Mouse (Mus musculus) CH12.LX (cell line): Measurements from ENCODE around the gene Fam171a2.

Experiments
- CHD1 ChIP-seq: IDR thresholded peaks from 2 replicates; pipeline ENCODE4 v1.6.1; 2012; ENCODE audit warnings: low read depth, low read length, improper control_type of control experiment, inconsistent platforms
- CHD2 ChIP-seq: IDR thresholded peaks from 2 replicates; pipeline ENCODE4 v1.6.1; 2011; ENCODE audit warnings: low read length, improper control_type of control experiment
- CTCF ChIP-seq, 2 experiments: IDR thresholded peaks in 1 of 2; conservative IDR thresholded peaks in 1 of 2; 2 replicates each; pipeline ENCODE4 v1.5.1; 2011 to 2012; ENCODE audit warnings: low read depth in 2 of 2, low read length in 2 of 2, improper control_type of control experiment in 1 of 2, inconsistent platforms in 1 of 2, mild to moderate bottlenecking in 1 of 2, moderate library complexity in 1 of 2
- EP300 ChIP-seq: IDR thresholded peaks from 2 replicates; pipeline ENCODE4 v1.6.1; 2011; ENCODE audit warnings: low read length, improper control_type of control experiment
- JUN ChIP-seq: IDR thresholded peaks from 2 replicates; pipeline ENCODE4 v1.6.1; 2011; ENCODE audit warnings: low read depth, mild to moderate bottlenecking, low read length, improper control_type of control experiment, moderate library complexity; ENCODE audit not compliant: insufficient read depth
- MAZ ChIP-seq: IDR thresholded peaks from 2 replicates; pipeline ENCODE4 v1.6.1; 2012; ENCODE audit warnings: low read depth, mild to moderate bottlenecking, inconsistent platforms, low read length, improper control_type of control experiment, moderate library complexity
- NRF1 ChIP-seq: IDR thresholded peaks from 2 replicates; pipeline ENCODE4 v1.6.1; 2014; ENCODE audit warnings: low read depth, mild to moderate bottlenecking, inconsistent platforms, low read length, improper control_type of control experiment, moderate library complexity
- POLR2A ChIP-seq: IDR thresholded peaks from 2 replicates; pipeline ENCODE4 v1.6.1; 2011; ENCODE audit warnings: low read depth, mild to moderate bottlenecking, improper control_type of control experiment, low read length

- TF ChIP-seq CHD2 (no peak), POLR2A (no peak), CTCF (conservative IDR thresholded peaks at IDR 0.05 in 1 of 2, IDR thresholded peaks at IDR 0.05 in 1 of 2; ENCODE audit: low read depth in 2 of 2, low read length in 2 of 2) (no peak), JUN (no peak), EP300 (no peak), CHD1 (no peak), NRF1 (no peak), MAZ (no peak)
These were observed 48.7 kb upstream of the Fam171a2 start for GRCm38 (mm10) chr11:102496206-102496605.
